Mouse (Mus musculus) embryonic facial prominence, embryonic 14.5 days (tissue): ENCODE data around the gene Gm17490. TPM values are rescaled to one million over a fixed set of nuclear protein-coding genes. Genes with fewer than 3 reads are reported as not detected.

ENCODE experiments used
- ATAC-seq: fragments of 200-750 bp; cut with Nextera tagmentation; 2 replicates; pipeline ENCODE4 v1.8.0; 2017; ENCODE audit warnings: low read depth, moderate number of reproducible peaks, moderate TSS enrichment
- DNase-seq: peaks from one replicate; pipeline ENCODE4 v3.0.0-alpha.2; 2015; ENCODE audit warnings: low spot score
- H3K27ac ChIP-seq: fragments of 300-500 bp; sonication (generic); replicated peaks from 2 replicates; pipeline ENCODE4 v1.5.1; 2014; ENCODE audit warnings: low read depth, mild to moderate bottlenecking, low read length, moderate library complexity
- H3K27me3 ChIP-seq: fragments of 300-500 bp; sonication (generic); replicated peaks from 2 replicates; pipeline ENCODE4 v1.6.1; 2014; ENCODE audit warnings: low read length; ENCODE audit not compliant: control insufficient read depth, insufficient read depth
- H3K36me3 ChIP-seq: fragments of 300-500 bp; sonication (generic); 2 replicates; pipeline ENCODE4 v1.6.1; 2014; ENCODE audit warnings: low read length, mixed read lengths; ENCODE audit not compliant: control insufficient read depth, insufficient read depth
- H3K4me1 ChIP-seq: fragments of 300-500 bp; sonication (generic); 2 replicates; pipeline ENCODE4 v1.6.1; 2014; ENCODE audit warnings: antibody characterized with exemption, low read length; ENCODE audit not compliant: control insufficient read depth, insufficient read depth
- H3K4me2 ChIP-seq: fragments of 300-500 bp; sonication (generic); 2 replicates; pipeline ENCODE4 v1.6.1; 2014; ENCODE audit warnings: low read depth, mild to moderate bottlenecking, low read length, moderate library complexity, mixed read lengths
- H3K4me3 ChIP-seq: fragments of 300-500 bp; sonication (generic); 2 replicates; pipeline ENCODE4 v1.5.1; 2014; ENCODE audit warnings: low read depth, mild to moderate bottlenecking, low read length
- H3K9ac ChIP-seq: fragments of 300-500 bp; sonication (generic); 2 replicates; pipeline ENCODE4 v1.6.1; 2014; ENCODE audit warnings: low read depth, mild to moderate bottlenecking, low read length, moderate library complexity, mixed read lengths
- H3K9me3 ChIP-seq: fragments of 300-500 bp; sonication (generic); 2 replicates; pipeline ENCODE4 v1.6.1; 2016; ENCODE audit warnings: low read length; ENCODE audit not compliant: control insufficient read depth
- WGBS: fragments of 180-500 bp; shearing (Covaris S2); extraction: QIAGEN DNeasy Blood & Tissue Kit; methylation state at CpG from one replicate; pipeline ENCODE4 v1.1.7; 2014; 5-methylcytosine and 5-hydroxymethylcytosine counted together
- polyA plus RNA-seq: library from polyadenylated mRNA; unstranded; fragments of >200 nt; fragmentation: Nextera tagmentation; extraction: Ambion mirVana; gene quantifications from 2 replicates; pipeline ENCODE4 v1.2.1, GENCODE M21; 2014

Gene Gm17490
- polyA plus RNA-seq, 1 experiment from 2014 or later: not detected

GRCm38 (mm10) chr2:11657581-11657980, 31.5 kb upstream of the Gm17490 start:
- Histone ChIP-seq H3K36me3 (no peaks in the 10 kb centered on the region), H3K27ac (no peak overlapping the region), H3K27me3 (no peaks in the 10 kb centered on the region), H3K4me3 (no peak overlapping the region), H3K4me1 (no peaks in the 10 kb centered on the region), H3K9ac (no peak overlapping the region), H3K9me3 (no peaks in the 10 kb centered on the region), H3K4me2 (no peak overlapping the region)
- no peak for DNase-seq
- 83% methylated on average over 2 of the region's 2 CpGs for WGBS
- no peak for ATAC-seq

GRCm38 (mm10) chr2:11654990-11655931, 29.2 kb upstream of the Gm17490 start:
- Histone ChIP-seq H3K9me3 (no peaks in the 10 kb centered on the region), H3K9ac (no peak overlapping the region), H3K27ac (peak overlapping the region; percentile 33; the same call in 1 of the 2 replicates), H3K27me3 (no peaks in the 10 kb centered on the region), H3K4me3 (no peak overlapping the region), H3K4me2 (no peak overlapping the region), H3K4me1 (no peaks in the 10 kb centered on the region), H3K36me3 (no peaks in the 10 kb centered on the region)
- WGBS: 51% methylated on average over 9 of the region's 9 CpGs
- peak; percentile 63 for DNase-seq
- no peak for ATAC-seq

GRCm38 (mm10) chr2:11653780-11654179, 27.7 kb upstream of the Gm17490 start:
- H3K9ac ChIP-seq: no peak overlapping the region
- DNase-seq (no peak), ATAC-seq (no peak)
- no peaks in the 10 kb centered on the region for H3K27me3 ChIP-seq
- WGBS: 74% methylated on average over 5 of the region's 5 CpGs
- H3K4me2 ChIP-seq: no peak overlapping the region
- no peaks in the 10 kb centered on the region for H3K36me3 ChIP-seq
- no peaks in the 10 kb centered on the region for H3K9me3 ChIP-seq
- H3K4me3 ChIP-seq: no peak overlapping the region
- H3K4me1 ChIP-seq: no peaks in the 10 kb centered on the region
- H3K27ac ChIP-seq: no peak overlapping the region

- H3K9me3 ChIP-seq: no peaks in the 10 kb centered on the region
- ATAC-seq (no peak), DNase-seq (no peak)
- 44% methylated on average over 6 of the region's 6 CpGs for WGBS
- no peak overlapping the region for H3K4me3 ChIP-seq
- H3K9ac ChIP-seq: no peak overlapping the region
- no peaks in the 10 kb centered on the region for H3K4me1 ChIP-seq
- no peak overlapping the region for H3K27ac ChIP-seq
- no peaks in the 10 kb centered on the region for H3K36me3 ChIP-seq
- H3K27me3 ChIP-seq: no peaks in the 10 kb centered on the region
- no peak overlapping the region for H3K4me2 ChIP-seq
These were observed 27.3 kb upstream of the Gm17490 start for GRCm38 (mm10) chr2:11653330-11653729.

- no peaks in the 10 kb centered on the region for H3K27me3 ChIP-seq
- no peak overlapping the region for H3K9ac ChIP-seq
- DNase-seq: no peak
- H3K27ac ChIP-seq: no peak overlapping the region
- no peak overlapping the region for H3K4me2 ChIP-seq
- 75% methylated on average over 2 of the region's 2 CpGs for WGBS
- no peaks in the 10 kb centered on the region for H3K36me3 ChIP-seq
- no peak overlapping the region for H3K4me3 ChIP-seq
- no peak for ATAC-seq
- H3K9me3 ChIP-seq: no peaks in the 10 kb centered on the region
- H3K4me1 ChIP-seq: no peaks in the 10 kb centered on the region
These were observed 26.7 kb upstream of the Gm17490 start for GRCm38 (mm10) chr2:11652780-11653179.

GRCm38 (mm10) chr2:11652196-11652595, 26.1 kb upstream of the Gm17490 start:
- Histone ChIP-seq H3K4me1 (no peaks in the 10 kb centered on the region), H3K27me3 (no peaks in the 10 kb centered on the region), H3K36me3 (no peaks in the 10 kb centered on the region), H3K4me3 (no peak overlapping the region), H3K9ac (no peak overlapping the region), H3K4me2 (no peak overlapping the region), H3K27ac (no peak overlapping the region), H3K9me3 (no peaks in the 10 kb centered on the region)
- ATAC-seq (no peak), DNase-seq (no peak)
- WGBS: 84% methylated on average over 3 of the region's 3 CpGs

- 43% methylated on average over 3 of the region's 3 CpGs for WGBS
These were observed 25.4 kb upstream of the Gm17490 start for GRCm38 (mm10) chr2:11651476-11651875.

GRCm38 (mm10) chr2:11645297-11645696, 19.2 kb upstream of the Gm17490 start:
- no peak overlapping the region for H3K4me2 ChIP-seq
- H3K9ac ChIP-seq: no peak overlapping the region
- H3K27me3 ChIP-seq: no peaks in the 10 kb centered on the region
- ATAC-seq (no peak), DNase-seq (no peak)
- H3K36me3 ChIP-seq: no peaks in the 10 kb centered on the region
- H3K4me3 ChIP-seq: no peak overlapping the region
- 80% methylated on average over 2 of the region's 2 CpGs for WGBS
- no peak overlapping the region for H3K27ac ChIP-seq
- no peaks in the 10 kb centered on the region for H3K4me1 ChIP-seq
- no peaks in the 10 kb centered on the region for H3K9me3 ChIP-seq

More at GRCm38 (mm10) chr2:11651476-11651875, 25.4 kb upstream of the Gm17490 start:
- Histone ChIP-seq H3K9me3 (no peaks in the 10 kb centered on the region), H3K27ac (no peak overlapping the region), H3K4me1 (no peaks in the 10 kb centered on the region), H3K36me3 (no peaks in the 10 kb centered on the region), H3K4me2 (no peak overlapping the region), H3K4me3 (no peak overlapping the region), H3K27me3 (no peaks in the 10 kb centered on the region), H3K9ac (no peak overlapping the region)
- DNase-seq (no peak), ATAC-seq (no peak)

GRCm38 (mm10) chr2:11644057-11644456, 18.0 kb upstream of the Gm17490 start:
- H3K27ac ChIP-seq: no peak overlapping the region
- no peaks in the 10 kb centered on the region for H3K27me3 ChIP-seq
- H3K4me1 ChIP-seq: no peaks in the 10 kb centered on the region
- DNase-seq (no peak), ATAC-seq (no peak)
- H3K9ac ChIP-seq: no peak overlapping the region
- no peaks in the 10 kb centered on the region for H3K9me3 ChIP-seq
- WGBS: 83% methylated on average over 1 of the region's 1 CpGs
- H3K4me2 ChIP-seq: no peak overlapping the region
- no peak overlapping the region for H3K4me3 ChIP-seq
- H3K36me3 ChIP-seq: no peaks in the 10 kb centered on the region
